Mouse (Mus musculus) C2C12 (cell line): ENCODE results near the gene Popdc3.

Experiments
- CTCF ChIP-seq: IDR thresholded peaks from one replicate; pipeline ENCODE4 v1.5.1; 2011; ENCODE audit not compliant: control insufficient read depth, insufficient read depth, insufficient read length
- FOSL1 ChIP-seq: IDR thresholded peaks from one replicate; pipeline ENCODE4 v1.8.0; 2011; ENCODE audit warnings: mild to moderate bottlenecking, low read length; ENCODE audit not compliant: poor library complexity, insufficient read depth, severe bottlenecking
- MYOD1 ChIP-seq: IDR thresholded peaks from one replicate; pipeline ENCODE4 v1.6.1; 2011; ENCODE audit warnings: low read depth; ENCODE audit not compliant: control insufficient read depth, insufficient read length
- USF1 ChIP-seq: IDR thresholded peaks from one replicate; pipeline ENCODE4 v1.6.1; 2011; ENCODE audit warnings: low read depth, mild to moderate bottlenecking, control low read depth, moderate library complexity

DNA sequence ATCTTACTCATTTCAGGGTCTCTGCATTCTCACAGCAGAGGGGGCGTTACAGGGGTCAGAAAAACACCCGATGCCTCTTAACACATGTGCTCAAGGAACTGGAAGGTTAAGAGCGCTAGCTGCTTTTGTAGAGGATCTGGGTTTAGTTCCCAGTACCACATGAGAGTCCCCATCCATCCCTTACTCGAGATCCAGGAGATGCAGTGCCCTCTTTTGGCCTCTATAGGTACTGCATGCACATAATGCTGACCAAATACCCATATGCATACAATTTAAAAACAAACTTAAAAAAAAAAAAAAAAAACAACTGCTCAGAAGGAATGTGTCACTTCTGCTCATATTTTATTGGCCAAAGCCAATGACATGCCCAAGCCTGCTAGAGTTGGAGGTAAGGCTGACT, 166.5 kb downstream of the Popdc3 start:
- TF ChIP-seq CTCF (no peak), USF1 (no peak), MYOD1 (no peak), FOSL1 (no peak)
